ENCODE assay signal across 19 mouse cellular contexts in the genomic region with DNA sequence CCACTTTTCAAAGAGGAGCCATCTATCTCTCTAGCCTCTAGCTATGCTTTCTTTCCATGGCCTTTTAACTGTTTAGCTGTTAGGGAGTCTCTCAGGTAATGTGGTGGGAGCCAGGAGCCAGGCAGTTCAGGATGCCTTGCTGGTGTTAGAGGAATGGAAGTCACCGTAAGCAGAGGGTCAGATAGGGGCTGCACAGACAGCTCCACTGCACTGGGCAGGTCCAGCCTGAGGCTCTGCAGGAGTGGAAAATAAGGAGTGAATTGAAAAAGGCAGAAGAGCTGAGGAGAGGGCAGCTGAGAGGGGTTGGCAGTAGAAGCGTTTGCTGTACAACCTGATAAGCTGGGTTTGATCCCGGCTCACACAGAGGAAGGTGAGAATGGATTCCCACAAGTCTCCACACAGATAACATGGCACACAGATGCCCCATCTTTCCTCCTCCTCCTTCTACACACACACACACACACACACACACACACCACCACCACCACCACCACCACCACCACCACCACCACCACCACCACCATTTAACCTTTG.
"Had no signal": no experiment of that assay in that cellular context is flagged by ENCODE, and none has a peak within 500 bp of the region (broad histone marks: within the 10 kb centered on the region; RNA-seq: fewer than 3 reads in every experiment).

No protein-coding gene starts in this region.

- DNase-seq: cerebellum, adult 9-10 months; cerebellum, adult 9-11 months; cerebellum, postnatal 10 days; cerebellum, postnatal 14 days; cerebellum, postnatal 25 days; cerebellum, postnatal 36 days; embryo, embryonic 11 days; forebrain, postnatal 0 days; gastrocnemius, adult 2 months; gastrocnemius, postnatal 10 days; gastrocnemius, postnatal 14 days; gastrocnemius, postnatal 25 days; gastrocnemius, postnatal 36 days; heart, adult 18-20 months; heart, adult 2 months had no signal

- ATAC-seq: forebrain, embryonic 13.5 days; forebrain, embryonic 14.5 days; forebrain, embryonic 15.5 days; forebrain, embryonic 16.5 days; forebrain, postnatal 0 days had no signal
